Mouse (Mus musculus) heart, adult 9 months (tissue): ENCODE measurements around the gene Zim1.

Source experiments
- DNase-seq, 2 experiments: peaks; one replicate each; pipeline ENCODE4 v3.0.0; 2022; ENCODE audit warnings: low spot score in 2 of 2

The Zim1 gene

DNA sequence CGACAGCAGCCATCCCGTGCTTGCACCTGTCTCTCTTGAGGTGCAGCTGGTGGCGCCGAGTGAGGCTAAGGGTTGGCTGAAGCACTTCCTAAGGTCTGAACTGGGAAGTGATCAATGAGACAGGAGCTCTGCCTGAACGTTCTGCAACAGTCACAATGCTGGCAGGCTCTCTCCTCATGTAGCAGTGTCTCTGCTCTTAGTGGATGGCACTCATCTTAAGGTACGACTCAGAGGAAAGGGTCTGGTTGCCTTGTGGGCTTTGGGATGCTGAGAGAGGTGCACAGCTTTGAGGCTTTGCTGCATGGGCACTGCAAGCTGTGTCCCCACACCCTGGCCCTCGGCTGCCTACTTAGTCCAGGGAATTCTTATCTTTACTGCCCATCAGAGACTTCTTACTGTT lies 45.0 kb downstream of the Zim1 start:
- no peak for DNase-seq

DNA sequence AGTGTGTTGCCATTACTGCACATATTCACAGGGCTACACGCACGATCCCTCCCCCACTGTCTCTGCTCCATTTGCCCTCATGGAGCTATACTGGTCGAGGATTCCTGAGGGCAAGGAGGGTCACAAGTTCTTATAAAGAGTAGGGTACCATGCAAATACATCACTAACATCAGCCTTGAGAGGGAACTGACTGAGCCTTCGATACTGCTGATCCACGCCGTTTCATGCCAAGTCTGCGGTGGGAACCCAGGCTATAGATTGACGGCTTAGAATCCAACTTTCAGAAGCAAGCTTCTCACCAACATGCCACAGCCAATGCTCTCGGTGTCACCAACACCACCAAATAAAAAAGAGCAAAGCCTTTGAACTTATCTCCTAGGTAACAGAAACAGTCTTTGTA lies 45.7 kb downstream of the Zim1 start:
- DNase-seq, result no peak

DNA sequence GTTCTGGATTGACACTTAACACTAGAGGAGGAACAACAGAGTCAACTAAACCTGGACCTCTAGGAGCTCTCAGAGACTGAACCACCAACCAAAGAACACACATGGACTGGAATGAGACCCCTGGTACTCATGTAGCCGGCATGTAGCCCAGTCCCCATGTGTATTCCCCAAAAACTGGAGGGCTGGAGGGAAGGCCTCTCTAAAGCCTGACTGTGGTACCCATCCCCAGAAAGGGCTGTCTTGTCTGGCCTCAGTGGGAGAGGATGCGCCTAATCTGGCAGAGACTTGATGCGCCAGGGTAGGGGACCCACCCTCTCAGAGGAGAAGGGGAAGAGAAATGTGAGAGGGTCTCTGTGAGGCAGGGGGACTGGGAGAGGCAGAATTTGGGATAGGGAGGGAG lies 50.4 kb downstream of the Zim1 start:
- DNase-seq, result no peak

DNA sequence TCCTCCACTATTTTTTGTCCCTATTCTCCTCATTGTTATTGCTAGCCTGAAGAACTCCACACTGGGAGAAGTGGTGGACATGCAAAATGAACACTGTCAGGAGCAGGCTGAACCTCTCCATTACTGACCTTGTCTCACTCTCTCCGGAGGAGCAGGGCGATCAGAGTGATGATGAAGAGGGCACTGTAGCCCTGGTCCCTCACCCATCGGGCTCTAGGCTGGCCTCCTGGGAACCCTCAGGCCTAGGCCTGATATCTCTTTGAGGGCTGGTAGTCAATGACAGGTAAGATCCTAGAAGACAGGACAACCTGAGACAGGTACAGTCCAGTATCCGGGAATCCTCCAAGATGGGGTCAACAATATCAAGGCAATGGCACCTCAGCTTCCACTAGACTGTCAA lies 58.2 kb downstream of the Zim1 start:
- DNase-seq, result no peak

DNA sequence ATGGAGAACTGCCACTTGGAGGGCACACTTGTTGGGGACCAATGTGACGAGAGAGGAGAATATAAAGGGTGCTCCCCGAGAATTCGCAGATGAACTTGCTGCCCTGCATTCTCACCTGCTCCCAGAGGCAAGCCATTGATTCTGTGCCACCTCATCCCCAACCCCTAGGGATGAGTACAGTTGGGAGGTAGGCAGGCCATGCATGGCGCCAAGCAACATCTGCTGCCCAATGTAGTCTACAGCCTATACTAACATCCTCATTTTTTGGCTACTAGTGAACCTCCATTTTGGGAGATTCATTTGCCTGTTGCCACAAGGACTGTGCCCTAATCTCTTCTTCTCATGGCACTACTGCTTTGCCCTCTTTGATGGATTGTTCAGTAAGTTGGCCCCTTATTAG lies 59.5 kb downstream of the Zim1 start:
- no peak for DNase-seq

DNA sequence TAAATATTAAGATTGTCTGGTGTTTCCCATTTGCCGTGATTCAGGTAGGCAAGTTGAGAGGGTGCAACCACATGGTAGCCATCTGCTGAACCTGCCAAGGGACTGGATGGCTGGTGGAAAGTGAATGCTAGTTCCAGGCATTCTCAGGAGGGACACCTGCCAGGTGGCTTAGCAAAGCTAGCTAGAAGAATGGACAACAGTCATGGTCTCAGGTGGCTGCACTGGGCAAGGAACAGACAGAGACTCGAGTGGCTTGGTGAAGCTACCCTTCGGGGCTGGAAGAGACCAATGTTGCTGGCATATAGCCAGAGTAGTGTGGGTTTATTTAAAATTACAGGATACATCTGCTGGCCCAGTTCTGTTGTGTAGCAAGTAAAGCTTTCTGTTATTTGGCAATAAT lies 60.4 kb downstream of the Zim1 start:
- DNase-seq, result no peak
